Mouse (Mus musculus) heart, embryonic 10.5 days (tissue): ENCODE results near the gene H2-T22. TPM values are rescaled to one million over a fixed set of nuclear protein-coding genes. Genes with fewer than 3 reads are reported as not detected.
"Not testable (repeated sequence)": the region's sequence is repeated elsewhere in the genome, so short reads cannot be mapped to it uniquely, and the experiment has no call there.

ENCODE experiments used
- DNase-seq: peaks from one replicate; pipeline ENCODE4 v3.0.0-alpha.2; 2017; ENCODE audit warnings: low spot score
- H3K27ac ChIP-seq: fragments of 300-500 bp; sonication (generic); 2 replicates; pipeline ENCODE4 v1.5.1; 2016; ENCODE audit warnings: mild to moderate bottlenecking
- H3K27me3 ChIP-seq: fragments of 300-500 bp; sonication (generic); 2 replicates; pipeline ENCODE4 v1.6.1; 2016; ENCODE audit warnings: mild to moderate bottlenecking; ENCODE audit not compliant: poor library complexity, insufficient read depth, severe bottlenecking
- H3K36me3 ChIP-seq: fragments of 300-500 bp; sonication (generic); 2 replicates; pipeline ENCODE4 v1.6.1; 2016; ENCODE audit warnings: mild to moderate bottlenecking, moderate library complexity
- H3K4me1 ChIP-seq: fragments of 300-500 bp; sonication (generic); 2 replicates; pipeline ENCODE4 v1.6.1; 2016; ENCODE audit warnings: mild to moderate bottlenecking
- H3K4me3 ChIP-seq: fragments of 300-500 bp; sonication (generic); 2 replicates; pipeline ENCODE4 v1.5.1; 2016; ENCODE audit warnings: mild to moderate bottlenecking, moderate library complexity
- H3K9me3 ChIP-seq: fragments of 300-500 bp; sonication (generic); 2 replicates; pipeline ENCODE4 v1.6.1; 2016; ENCODE audit warnings: mild to moderate bottlenecking, moderate library complexity
- WGBS: fragments of 180-500 bp; shearing (Covaris S2); methylation state at CpG from one replicate; pipeline ENCODE4 v1.1.7; 2016; 5-methylcytosine and 5-hydroxymethylcytosine counted together
- polyA plus RNA-seq: library from polyadenylated mRNA; unstranded; fragments of >200 nt; fragmentation: Nextera tagmentation; extraction: Ambion mirVana; gene quantifications from 2 replicates; pipeline ENCODE4 v1.2.1, GENCODE M21; 2016

Gene H2-T22
- polyA plus RNA-seq, 1 experiment from 2014 or later: 7.2 TPM

- WGBS: 70% methylated on average over 2 of the region's 2 CpGs
- H3K9me3 ChIP-seq, H3K4me1 ChIP-seq, H3K36me3 ChIP-seq, H3K27ac ChIP-seq, DNase-seq, H3K4me3 ChIP-seq: not testable (repeated sequence)
- peaks cover 22% of the 10 kb centered on the region; the same call in 1 of the 2 replicates for H3K27me3 ChIP-seq
Measured at GRCm38 (mm10) chr17:36040604-36041003, 1.9 kb downstream of the H2-T22 start.

GRCm38 (mm10) chr17:36036126-36036525 is 6.4 kb downstream of the H2-T22 start:
- H3K9me3 ChIP-seq, DNase-seq, H3K27ac ChIP-seq, H3K4me3 ChIP-seq, H3K36me3 ChIP-seq: not testable (repeated sequence)
- H3K27me3 ChIP-seq: peaks cover 20% of the 10 kb centered on the region
- WGBS: 84% methylated on average over 13 of the region's 13 CpGs
- H3K4me1 ChIP-seq: peaks cover 11% of the 10 kb centered on the region; the same call in 1 of the 2 replicates

GRCm38 (mm10) chr17:36035010-36035638 is 7.4 kb downstream of the H2-T22 start:
- 24% methylated on average over 3 of the region's 3 CpGs for WGBS
- DNase-seq: not testable (repeated sequence)

GRCm38 (mm10) chr17:36034524-36034923 is 8.0 kb downstream of the H2-T22 start:
- WGBS: 55% methylated on average over 3 of the region's 3 CpGs
- H3K4me3 ChIP-seq, H3K36me3 ChIP-seq, H3K9me3 ChIP-seq, DNase-seq, H3K27ac ChIP-seq: not testable (repeated sequence)
- Histone ChIP-seq H3K4me1 (peaks cover 11% of the 10 kb centered on the region; the same call in 1 of the 2 replicates), H3K27me3 (peaks cover 13% of the 10 kb centered on the region)

More at GRCm38 (mm10) chr17:36035010-36035638, 7.4 kb downstream of the H2-T22 start:
- peaks cover 16% of the 10 kb centered on the region for H3K27me3 ChIP-seq
- H3K4me3 ChIP-seq, H3K27ac ChIP-seq, H3K36me3 ChIP-seq, H3K9me3 ChIP-seq: not testable (repeated sequence)
- H3K4me1 ChIP-seq: peaks cover 11% of the 10 kb centered on the region; the same call in 1 of the 2 replicates

GRCm38 (mm10) chr17:36032351-36032875 is 10.1 kb downstream of the H2-T22 start, which contains the start of gene H2-T23:
H2-T23 (minus strand) TSS chr17:36032855.
- H3K4me1 ChIP-seq: peaks cover 11% of the 10 kb centered on the region; the same call in 1 of the 2 replicates
- under 1% methylated on average over 25 of the region's 25 CpGs for whole genome bisulfite sequencing
- not testable (repeated sequence) for H3K9me3 ChIP-seq, H3K36me3 ChIP-seq, H3K27ac ChIP-seq
- DNase-seq: peak; percentile 82
- H3K27me3 ChIP-seq: peaks cover 13% of the 10 kb centered on the region
- peak within 1 kb of the TSS; percentile 60 for H3K4me3 ChIP-seq

- H3K36me3 ChIP-seq, H3K9me3 ChIP-seq, H3K27ac ChIP-seq, DNase-seq: not testable (repeated sequence)
- 4% methylated on average over 40 of the region's 40 CpGs for WGBS
- peaks cover 11% of the 10 kb centered on the region; the same call in 1 of the 2 replicates for H3K4me1 ChIP-seq
- H3K4me3 ChIP-seq: peak overlapping the region; percentile 60
- peaks cover 13% of the 10 kb centered on the region for H3K27me3 ChIP-seq
Measured at GRCm38 (mm10) chr17:36031583-36032331, 10.8 kb downstream of the H2-T22 start.

GRCm38 (mm10) chr17:36030703-36031582 is 11.6 kb downstream of the H2-T22 start:
- not testable (repeated sequence) for H3K36me3 ChIP-seq, DNase-seq, H3K9me3 ChIP-seq, H3K27ac ChIP-seq
- Histone ChIP-seq H3K27me3 (peaks cover 13% of the 10 kb centered on the region), H3K4me3 (peak overlapping the region; percentile 60), H3K4me1 (peaks cover 11% of the 10 kb centered on the region; the same call in 1 of the 2 replicates)
- 55% methylated on average over 8 of the region's 8 CpGs for WGBS

- not testable (repeated sequence) for H3K27ac ChIP-seq, H3K4me3 ChIP-seq, H3K9me3 ChIP-seq, DNase-seq, H3K36me3 ChIP-seq
- WGBS: 71% methylated on average over 4 of the region's 4 CpGs
- peaks cover 13% of the 10 kb centered on the region for H3K27me3 ChIP-seq
- peaks cover 12% of the 10 kb centered on the region; the same call in 1 of the 2 replicates for H3K4me1 ChIP-seq
Measured at GRCm38 (mm10) chr17:36030046-36030702, 12.4 kb downstream of the H2-T22 start.

GRCm38 (mm10) chr17:36028879-36029619 is 13.5 kb downstream of the H2-T22 start:
- Histone ChIP-seq H3K27me3 (peaks cover 13% of the 10 kb centered on the region), H3K4me1 (peaks cover 16% of the 10 kb centered on the region; the same call in 1 of the 2 replicates), H3K9me3 (no peaks in the 10 kb centered on the region), H3K4me3 (no peak overlapping the region), H3K36me3 (no peaks in the 10 kb centered on the region), H3K27ac (no peak overlapping the region)
- WGBS: 86% methylated on average over 7 of the region's 7 CpGs
- no peak for DNase-seq

GRCm38 (mm10) chr17:36027663-36028062 is 14.9 kb downstream of the H2-T22 start:
- Histone ChIP-seq H3K9me3 (no peaks in the 10 kb centered on the region), H3K4me1 (peaks cover 21% of the 10 kb centered on the region; the same call in 1 of the 2 replicates), H3K4me3 (no peak overlapping the region), H3K27me3 (peaks cover 12% of the 10 kb centered on the region), H3K36me3 (no peaks in the 10 kb centered on the region), H3K27ac (no peak overlapping the region)
- 93% methylated on average over 4 of the region's 4 CpGs for WGBS
- DNase-seq: no peak

- H3K27ac ChIP-seq: no peak overlapping the region
- 52% methylated on average over 4 of the region's 4 CpGs for WGBS
- no peak overlapping the region for H3K4me3 ChIP-seq
- no peaks in the 10 kb centered on the region for H3K9me3 ChIP-seq
- H3K27me3 ChIP-seq: no peaks in the 10 kb centered on the region
- no peak for DNase-seq
- no peaks in the 10 kb centered on the region for H3K36me3 ChIP-seq
- peaks cover 15% of the 10 kb centered on the region; the same call in 1 of the 2 replicates for H3K4me1 ChIP-seq
Measured at GRCm38 (mm10) chr17:36025901-36026300, 16.6 kb downstream of the H2-T22 start.
